Mouse (Mus musculus): ENCODE results near the gene Eddm3b. TPM values are rescaled to one million over a fixed set of nuclear protein-coding genes. Genes with fewer than 3 reads are reported as not detected.
"Not testable (repeated sequence)": the region's sequence is repeated elsewhere in the genome, so short reads cannot be mapped to it uniquely, and the experiment has no call there.

The Eddm3b gene
- polyA plus RNA-seq, 1 experiment from 2014 or later, result not detected

DNA sequence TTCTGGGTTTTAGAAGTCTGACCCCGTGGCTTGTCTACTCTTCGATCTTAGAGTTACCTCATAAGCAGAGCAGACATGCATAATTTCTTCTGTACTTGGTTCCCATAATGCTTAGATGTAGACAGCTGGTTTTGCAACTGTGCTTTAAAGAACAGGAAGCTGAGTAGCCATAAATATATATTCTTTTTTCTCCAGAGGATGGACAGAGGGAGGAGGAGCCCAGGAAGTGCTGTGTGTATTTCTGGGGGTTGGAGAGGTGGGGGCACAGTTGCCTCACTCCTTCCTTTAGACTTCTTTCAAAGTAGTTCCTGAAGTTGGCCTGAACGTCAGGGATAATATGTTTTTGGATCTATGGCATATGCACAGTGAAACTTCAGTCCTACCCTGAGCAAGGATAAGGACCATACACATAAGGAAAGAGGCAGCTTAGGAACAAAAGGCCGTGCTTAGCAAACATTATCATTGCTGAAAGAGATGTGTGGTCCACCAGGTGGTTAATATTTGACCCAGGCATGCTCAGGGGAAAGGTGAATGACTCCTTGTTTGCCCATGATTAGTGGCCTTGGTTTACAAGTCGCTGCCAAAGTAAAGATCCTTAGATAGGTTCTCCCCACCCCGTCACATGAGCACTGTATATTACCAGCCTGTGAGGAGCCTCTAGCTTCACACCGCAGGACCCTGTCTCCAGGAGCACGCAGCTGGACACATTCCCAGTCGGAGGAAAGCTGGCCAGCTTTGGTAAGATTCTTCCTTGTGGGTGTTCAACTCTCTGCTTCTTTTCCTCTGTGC lies 18.3 kb upstream of the Eddm3b start:
- Histone ChIP-seq H3K36me3 (no peaks in the 10 kb centered on the region), H3K4me3 (no peak overlapping the region), H3K4me1 (peaks cover 8% of the 10 kb centered on the region; the same call in 1 of the 2 replicates), H3K9me3 (no peaks in the 10 kb centered on the region), H3K27me3 (no peaks in the 10 kb centered on the region), H3K9ac (replicated peaks) (no peak overlapping the region), H3K4me2 (replicated peaks) (no peak overlapping the region), H3K27ac (replicated peaks) (no peak overlapping the region)
- ATAC-seq (replicated peaks), result no peak
- 72% methylated on average over 9 of the region's 9 CpGs for WGBS

GRCm38 (mm10) chr14:51098300-51098699 lies 15.9 kb upstream of the Eddm3b start:
- H3K9me3 ChIP-seq; H3K4me3 ChIP-seq; H3K9ac ChIP-seq (replicated peaks); H3K4me2 ChIP-seq (replicated peaks); H3K36me3 ChIP-seq; H3K27ac ChIP-seq (replicated peaks); H3K27me3 ChIP-seq; H3K4me1 ChIP-seq: not testable (repeated sequence)
- peak; percentile 55 for ATAC-seq (replicated peaks)
- WGBS, result 24% methylated on average over 1 of the region's 1 CpGs

GRCm38 (mm10) chr14:51098921-51099320 lies 15.3 kb upstream of the Eddm3b start:
- Histone ChIP-seq H3K4me3 (no peak overlapping the region), H3K27ac (replicated peaks) (no peak overlapping the region), H3K36me3 (no peaks in the 10 kb centered on the region), H3K9ac (replicated peaks) (no peak overlapping the region), H3K4me2 (replicated peaks) (no peak overlapping the region), H3K27me3 (no peaks in the 10 kb centered on the region), H3K4me1 (no peaks in the 10 kb centered on the region), H3K9me3 (no peaks in the 10 kb centered on the region)
- WGBS, result 95% methylated on average over 11 of the region's 11 CpGs
- ATAC-seq (replicated peaks), result no peak

DNA sequence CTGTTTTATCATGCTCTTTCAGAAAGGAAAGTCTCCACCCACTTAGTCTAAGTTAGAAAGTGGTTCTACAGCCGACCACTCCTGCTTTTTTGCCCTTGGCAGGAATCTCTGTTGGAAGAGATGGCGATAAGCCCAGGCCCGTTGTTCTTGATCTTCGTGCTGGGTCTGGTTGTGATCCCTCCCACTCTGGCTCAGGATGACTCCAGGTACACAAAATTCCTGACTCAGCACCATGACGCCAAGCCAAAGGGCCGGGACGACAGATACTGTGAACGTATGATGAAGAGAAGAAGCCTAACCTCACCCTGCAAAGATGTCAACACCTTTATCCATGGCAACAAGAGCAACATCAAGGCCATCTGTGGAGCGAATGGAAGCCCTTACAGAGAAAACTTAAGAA lies 12.9 kb upstream of the Eddm3b start:
- 76% methylated on average over 9 of the region's 9 CpGs for WGBS
- no peaks in the 10 kb centered on the region for H3K27me3 ChIP-seq

GRCm38 (mm10) chr14:51103217-51103616 lies 11.0 kb upstream of the Eddm3b start:
- Histone ChIP-seq H3K9ac (replicated peaks) (no peak overlapping the region), H3K4me3 (no peak overlapping the region), H3K9me3 (no peaks in the 10 kb centered on the region), H3K27me3 (no peaks in the 10 kb centered on the region), H3K4me2 (replicated peaks) (no peak overlapping the region), H3K4me1 (no peaks in the 10 kb centered on the region), H3K27ac (replicated peaks) (no peak overlapping the region), H3K36me3 (no peaks in the 10 kb centered on the region)
- 41% methylated on average over 3 of the region's 3 CpGs for WGBS
- ATAC-seq (replicated peaks), result peak; percentile 60

More for the DNA sequence above, 12.9 kb upstream of the Eddm3b start:
- Histone ChIP-seq H3K4me1 (no peaks in the 10 kb centered on the region), H3K27ac (replicated peaks) (no peak overlapping the region), H3K9ac (replicated peaks) (no peak overlapping the region), H3K9me3 (no peaks in the 10 kb centered on the region), H3K36me3 (no peaks in the 10 kb centered on the region), H3K4me3 (no peak overlapping the region), H3K4me2 (replicated peaks) (no peak overlapping the region)
- no peak for ATAC-seq (replicated peaks)

DNA sequence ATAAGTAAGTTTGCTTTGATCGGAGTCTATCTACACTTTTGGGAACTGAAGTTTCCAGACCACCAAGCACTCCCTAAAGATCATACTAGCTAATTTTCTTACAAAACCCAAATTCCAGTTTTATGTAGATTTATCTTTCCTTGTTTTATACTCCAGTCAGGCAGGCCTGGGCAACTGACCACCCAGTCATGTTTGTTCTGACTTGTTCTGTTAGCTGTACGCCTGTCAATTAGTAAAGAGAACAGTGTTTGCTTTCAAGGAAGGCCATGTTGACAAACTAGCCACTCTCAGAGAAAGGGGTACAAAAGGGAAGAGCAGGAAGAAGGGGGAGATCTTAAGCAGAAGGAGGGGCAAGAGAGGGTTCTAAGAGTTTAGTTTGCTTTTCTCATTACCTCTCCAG lies 9.9 kb upstream of the Eddm3b start:
- no peak for ATAC-seq (replicated peaks)
- Histone ChIP-seq H3K4me3 (no peak overlapping the region), H3K9ac (replicated peaks) (no peak overlapping the region), H3K27me3 (no peaks in the 10 kb centered on the region), H3K36me3 (no peaks in the 10 kb centered on the region), H3K4me2 (replicated peaks) (no peak overlapping the region), H3K4me1 (no peaks in the 10 kb centered on the region), H3K27ac (replicated peaks) (no peak overlapping the region), H3K9me3 (no peaks in the 10 kb centered on the region)
- 88% methylated on average over 2 of the region's 2 CpGs for WGBS

DNA sequence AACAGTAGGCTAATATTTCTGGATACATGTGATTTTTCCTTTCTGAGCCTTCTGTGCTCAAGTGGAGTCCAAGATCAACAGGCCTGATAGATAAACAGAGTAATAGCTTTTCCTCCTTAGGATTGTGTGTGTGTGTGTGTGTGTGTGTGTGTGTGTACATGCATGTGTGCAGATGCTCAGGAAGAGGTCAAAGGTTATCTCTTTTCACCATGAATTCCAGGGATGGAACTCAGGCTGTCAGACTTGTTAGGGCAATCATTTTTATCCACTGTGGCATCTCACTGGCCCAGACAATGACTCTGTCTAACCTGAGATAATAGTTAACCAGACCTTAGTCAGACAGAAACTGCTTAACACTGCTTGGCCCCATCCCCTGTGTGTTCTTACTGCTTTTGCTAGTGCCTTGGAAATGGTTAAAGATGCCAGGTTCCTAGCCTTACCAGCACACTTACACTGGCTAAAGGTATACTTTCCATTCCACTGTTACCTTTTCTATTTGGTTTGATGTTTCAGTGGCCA lies 7.7 kb upstream of the Eddm3b start:
- no peak overlapping the region for H3K4me2 ChIP-seq (replicated peaks)
- H3K36me3 ChIP-seq, result no peaks in the 10 kb centered on the region
- H3K27me3 ChIP-seq, result no peaks in the 10 kb centered on the region
- no peaks in the 10 kb centered on the region for H3K9me3 ChIP-seq
- H3K27ac ChIP-seq (replicated peaks), result no peak overlapping the region
- H3K4me1 ChIP-seq, result no peaks in the 10 kb centered on the region
- H3K4me3 ChIP-seq, result no peak overlapping the region
- ATAC-seq (replicated peaks), result no peak
- H3K9ac ChIP-seq (replicated peaks), result no peak overlapping the region

DNA sequence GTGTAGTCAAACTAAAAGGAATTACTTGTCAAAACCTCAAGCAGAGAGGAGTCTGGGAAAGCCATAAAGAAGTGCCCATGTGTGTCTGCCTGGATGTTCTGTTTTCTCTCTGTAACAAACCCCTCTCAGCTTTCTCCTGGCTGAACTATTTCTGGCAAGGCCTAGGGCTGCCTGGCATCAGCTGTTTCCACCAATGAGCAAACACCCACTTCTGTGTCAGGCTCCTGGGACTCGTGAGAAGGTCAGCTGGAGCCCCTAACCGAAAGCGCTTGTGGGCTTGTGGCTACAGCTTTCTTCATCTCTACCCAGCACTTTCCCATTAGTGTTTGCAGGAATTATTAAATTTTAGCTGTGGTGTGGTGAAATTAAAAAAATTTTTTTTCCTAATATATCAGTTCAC lies 2.3 kb upstream of the Eddm3b start:
- H3K4me3 ChIP-seq, result no peak overlapping the region
- no peak for ATAC-seq (replicated peaks)
- no peak overlapping the region for H3K27ac ChIP-seq (replicated peaks)
- H3K36me3 ChIP-seq, result no peaks in the 10 kb centered on the region
- H3K4me2 ChIP-seq (replicated peaks), result no peak overlapping the region
- WGBS, result 86% methylated on average over 3 of the region's 3 CpGs
- no peaks in the 10 kb centered on the region for H3K27me3 ChIP-seq
- H3K9me3 ChIP-seq, result no peaks in the 10 kb centered on the region
- H3K4me1 ChIP-seq, result no peaks in the 10 kb centered on the region
- H3K9ac ChIP-seq (replicated peaks), result no peak overlapping the region

DNA sequence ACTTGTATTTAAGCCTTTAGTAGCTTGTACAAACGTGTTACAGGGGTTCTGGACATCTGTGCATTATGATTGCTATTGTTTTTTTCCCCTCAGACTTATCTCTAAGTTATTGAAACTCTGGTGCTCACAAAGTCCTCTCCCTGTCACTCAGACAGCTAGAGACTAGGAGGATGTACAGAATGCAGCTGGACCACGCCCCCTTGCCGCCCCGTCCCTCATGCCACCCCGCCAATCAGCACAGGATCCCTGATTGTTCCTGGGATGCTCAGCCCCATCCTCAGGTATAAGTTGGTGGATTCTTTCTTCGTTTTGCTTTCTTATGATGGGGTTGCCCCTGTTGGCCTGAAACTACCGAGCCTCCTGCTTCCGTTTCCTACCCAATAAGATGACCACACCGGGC lies 750 bp upstream of the Eddm3b start:
- H3K27me3 ChIP-seq, result no peaks in the 10 kb centered on the region
- H3K4me1 ChIP-seq, result no peaks in the 10 kb centered on the region
- H3K4me2 ChIP-seq (replicated peaks), result no peak overlapping the region
- no peaks in the 10 kb centered on the region for H3K9me3 ChIP-seq
- no peaks in the 10 kb centered on the region for H3K36me3 ChIP-seq
- H3K9ac ChIP-seq (replicated peaks), result no peak overlapping the region
- WGBS, result 34% methylated on average over 9 of the region's 9 CpGs
- ATAC-seq (replicated peaks), result no peak
- H3K4me3 ChIP-seq, result no peak overlapping the region
- no peak overlapping the region for H3K27ac ChIP-seq (replicated peaks)

DNA sequence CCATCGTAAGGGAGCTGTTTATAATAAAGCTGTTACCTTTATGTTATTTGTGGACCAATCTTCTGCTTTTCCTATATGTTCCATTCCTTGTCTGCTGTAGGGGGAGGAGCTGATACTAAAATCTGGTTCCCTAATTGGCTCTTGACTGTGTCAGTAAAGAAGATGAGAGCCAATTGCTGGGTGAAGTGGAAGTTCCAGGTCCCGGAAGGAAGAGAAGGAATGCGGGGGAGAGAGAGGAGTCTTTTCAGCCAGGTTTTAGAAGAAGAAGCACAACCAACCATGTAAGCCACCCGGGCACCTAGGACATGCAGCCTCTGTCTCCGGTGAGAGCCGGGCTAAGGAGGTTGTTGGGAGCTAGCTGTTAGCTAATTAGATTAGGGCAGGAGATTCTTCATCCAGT lies 11.5 kb downstream of the Eddm3b start:
- ATAC-seq (replicated peaks), result no peak
- H3K36me3 ChIP-seq, result no peaks in the 10 kb centered on the region
- 85% methylated on average over 6 of the region's 6 CpGs for WGBS

GRCm38 (mm10) chr14:51127648-51128258 lies 13.5 kb downstream of the Eddm3b start:
- no peaks in the 10 kb centered on the region for H3K4me1 ChIP-seq
- no peak overlapping the region for H3K9ac ChIP-seq (replicated peaks)
- 0 out of 2 replicates have a peak, but pooled peaks cover 4% of the 10 kb centered on the region for H3K9me3 ChIP-seq
- WGBS, result 77% methylated on average over 2 of the region's 2 CpGs
- H3K36me3 ChIP-seq, result no peaks in the 10 kb centered on the region
- no peaks in the 10 kb centered on the region for H3K27me3 ChIP-seq
- no peak overlapping the region for H3K4me2 ChIP-seq (replicated peaks)
- H3K4me3 ChIP-seq, result no peak overlapping the region
- no peak for ATAC-seq (replicated peaks)
- no peak overlapping the region for H3K27ac ChIP-seq (replicated peaks)

More for the DNA sequence above, 11.5 kb downstream of the Eddm3b start:
- Histone ChIP-seq H3K4me1 (0 out of 2 replicates have a peak, but pooled peaks cover 3% of the 10 kb centered on the region), H3K27me3 (no peaks in the 10 kb centered on the region), H3K4me3 (no peak overlapping the region), H3K9ac (replicated peaks) (no peak overlapping the region), H3K4me2 (replicated peaks) (no peak overlapping the region), H3K9me3 (0 out of 2 replicates have a peak, but pooled peaks cover 4% of the 10 kb centered on the region), H3K27ac (replicated peaks) (no peak overlapping the region)

DNA sequence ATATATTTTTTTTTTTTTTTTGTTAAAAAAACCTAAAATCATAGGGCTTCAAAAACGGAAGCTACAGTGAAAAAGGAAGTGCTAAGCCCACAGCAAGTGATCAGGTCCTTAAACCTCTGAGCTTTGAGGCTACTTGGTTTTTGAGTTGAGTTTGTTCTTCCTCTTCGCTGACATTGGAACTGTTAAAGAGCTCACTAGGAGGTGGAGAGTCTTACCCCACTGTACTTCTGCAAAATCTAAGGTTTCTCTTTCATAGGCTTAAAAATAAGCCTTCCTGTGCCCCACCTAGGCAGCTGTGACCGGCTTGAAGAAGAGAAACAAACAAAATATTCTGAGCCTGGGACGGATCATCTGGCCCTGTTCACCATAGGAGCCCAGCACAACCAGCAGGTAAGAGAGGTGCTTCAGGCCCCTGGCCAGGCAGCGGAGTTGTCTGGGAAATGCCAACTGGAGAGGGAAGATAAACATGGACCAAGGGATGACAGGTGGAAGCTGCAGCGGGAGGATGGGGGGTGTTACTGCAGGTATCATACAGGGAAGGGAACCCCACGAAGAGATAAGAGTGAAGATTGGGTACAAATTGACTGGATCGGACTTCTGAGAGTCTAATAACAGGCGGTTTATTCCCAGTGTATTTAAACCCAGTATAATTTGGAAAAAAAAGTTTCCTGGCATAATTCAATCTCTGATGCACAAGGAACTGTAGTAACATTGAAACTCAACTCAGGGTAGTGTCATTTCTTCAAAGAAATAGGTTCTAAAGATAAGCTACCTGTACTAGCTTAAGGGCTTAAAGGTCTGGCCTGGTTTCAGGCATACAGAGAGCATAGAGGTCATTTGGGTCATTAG lies 14.8 kb downstream of the Eddm3b start:
- Histone ChIP-seq H3K27ac (replicated peaks) (no peak overlapping the region), H3K9ac (replicated peaks) (no peak overlapping the region), H3K9me3 (0 out of 2 replicates have a peak, but pooled peaks cover 4% of the 10 kb centered on the region), H3K4me3 (no peak overlapping the region), H3K27me3 (no peaks in the 10 kb centered on the region), H3K4me2 (replicated peaks) (no peak overlapping the region), H3K4me1 (no peaks in the 10 kb centered on the region), H3K36me3 (no peaks in the 10 kb centered on the region)
- ATAC-seq (replicated peaks), result no peak
- 88% methylated on average over 9 of the region's 9 CpGs for WGBS
